Mouse (Mus musculus) spleen, adult 2 months (tissue): ENCODE data around the gene Pmm2. TPM values are rescaled to one million over a fixed set of nuclear protein-coding genes. Genes with fewer than 3 reads are reported as not detected.

Experiments used
- DNase-seq, 2 experiments: peaks; one replicate each; pipeline versions ENCODE4 v3.0.0 to v3.0.0-alpha.2; 2012 to 2021; ENCODE audit warnings: low spot score in 2 of 2, low read depth in 1 of 2
- H3K27ac ChIP-seq: fragments of 200-500 bp; 2 replicates; pipeline ENCODE4 v1.5.1; 2012; ENCODE audit warnings: low read length, inconsistent platforms; ENCODE audit not compliant: insufficient read depth
- H3K27me3 ChIP-seq: fragments of 200-500 bp; 2 replicates; pipeline ENCODE4 v1.6.1; 2012; ENCODE audit warnings: mild to moderate bottlenecking, moderate library complexity, low read length, inconsistent platforms; ENCODE audit not compliant: control insufficient read depth, insufficient read depth
- H3K36me3 ChIP-seq: fragments of 200-500 bp; 2 replicates; pipeline ENCODE4 v1.6.1; 2012; ENCODE audit warnings: mild to moderate bottlenecking, low read length, inconsistent platforms; ENCODE audit not compliant: control insufficient read depth, insufficient read depth
- H3K4me1 ChIP-seq: fragments of 200-500 bp; 2 replicates; pipeline ENCODE4 v1.6.1; 2011; ENCODE audit warnings: inconsistent platforms; ENCODE audit not compliant: control insufficient read depth, insufficient read depth, insufficient read length
- H3K4me3 ChIP-seq: fragments of 200-500 bp; 2 replicates; pipeline ENCODE4 v1.5.1; 2011; ENCODE audit warnings: mild to moderate bottlenecking, inconsistent platforms; ENCODE audit not compliant: insufficient read depth, insufficient read length; ENCODE audit errors: extremely low read depth
- CTCF ChIP-seq: fragments of 200-500 bp; IDR thresholded peaks from 2 replicates; pipeline ENCODE4 v1.5.1; 2011; ENCODE audit warnings: mild to moderate bottlenecking, inconsistent platforms; ENCODE audit not compliant: insufficient read depth, insufficient read length, insufficient replicate concordance; ENCODE audit errors: extremely low read depth
- POLR2A ChIP-seq: fragments of 200-500 bp; IDR thresholded peaks from 2 replicates; pipeline ENCODE4 v1.6.1; 2011; ENCODE audit warnings: low read depth, low read length, inconsistent platforms
- WGBS: fragments of 180-500 bp; shearing (Covaris S2); methylation state at CpG from one replicate; pipeline ENCODE4 v1.1.7; 2018; 5-methylcytosine and 5-hydroxymethylcytosine counted together
- polyA plus RNA-seq: library from polyadenylated mRNA; depleted of rRNA; stranded (reverse); fragments of >200 nt; gene quantifications from 2 replicates; pipeline ENCODE4 v1.2.3, GENCODE M21; 2012

Gene Pmm2
- polyA plus RNA-seq, 1 experiment = 50.2 TPM

DNA sequence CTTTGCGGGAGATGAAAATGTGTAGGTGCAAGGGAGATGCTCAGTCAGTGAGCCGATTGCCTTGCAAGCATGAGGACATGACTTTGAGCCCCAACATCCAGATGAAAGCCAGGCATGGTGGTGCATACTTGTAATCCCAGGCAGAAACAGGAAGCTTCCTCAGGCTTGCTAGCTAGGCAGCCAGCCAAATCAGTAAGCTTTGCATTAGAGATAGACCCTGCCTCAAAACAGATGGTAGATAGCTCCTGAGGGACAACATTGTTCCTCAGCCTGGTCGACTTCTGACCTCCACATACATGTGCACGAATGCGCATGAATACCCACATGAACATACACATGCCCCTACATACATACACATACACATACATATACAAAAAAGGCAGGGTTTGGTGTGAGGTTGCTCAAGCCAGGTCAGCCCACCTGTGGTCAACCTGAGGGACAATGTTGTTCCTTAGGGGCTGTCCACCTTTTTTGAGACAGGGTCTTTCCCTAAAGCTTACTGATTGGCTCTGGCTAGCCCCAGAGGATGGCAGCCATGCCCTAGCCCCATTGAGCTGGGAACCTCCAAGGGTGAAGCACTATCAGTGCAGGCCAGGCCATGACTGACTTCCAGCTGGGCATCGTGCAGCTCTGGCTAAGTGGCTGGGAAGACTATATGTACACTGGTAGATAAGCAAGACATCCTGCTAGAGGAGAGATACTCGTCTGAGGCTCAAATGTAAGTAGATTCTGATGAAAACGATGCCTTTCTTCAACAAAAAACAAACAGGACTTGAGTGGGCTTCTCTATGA is 25.1 kb upstream of the Pmm2 start:
- TF ChIP-seq CTCF (no peak), POLR2A (no peak)
- WGBS = 81% methylated on average over 8 of the region's 8 CpGs
- DNase-seq = no peak
- Histone ChIP-seq H3K4me1 (no peaks in the 10 kb centered on the region), H3K36me3 (no peaks in the 10 kb centered on the region), H3K27me3 (no peaks in the 10 kb centered on the region), H3K27ac (peak overlapping the region; percentile 30; the same call in 1 of the 2 replicates), H3K4me3 (no peak overlapping the region)

DNA sequence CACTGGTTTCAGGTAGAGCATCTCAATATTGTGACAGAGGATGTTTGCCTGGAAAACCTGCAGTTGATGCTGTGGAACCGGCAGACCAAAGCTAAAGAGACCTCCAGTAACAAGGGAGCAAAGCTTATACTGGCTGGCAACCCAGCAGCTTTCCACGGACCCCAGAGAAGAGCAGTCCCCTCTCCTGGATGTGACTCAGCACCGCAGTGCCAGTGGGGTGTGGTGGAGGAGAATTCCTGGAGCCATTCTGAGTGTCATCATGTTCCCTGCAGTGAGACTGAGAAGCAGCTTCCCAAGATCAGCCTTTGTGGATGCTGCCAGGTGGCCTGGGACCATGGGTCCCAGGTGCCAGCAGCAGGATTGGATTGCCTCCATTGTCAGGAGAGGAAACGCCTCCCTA is 24.4 kb upstream of the Pmm2 start:
- 82% methylated on average over 4 of the region's 4 CpGs for WGBS
- Histone ChIP-seq H3K36me3 (no peaks in the 10 kb centered on the region), H3K4me3 (no peak overlapping the region), H3K4me1 (no peaks in the 10 kb centered on the region), H3K27ac (peak overlapping the region; percentile 30; the same call in 1 of the 2 replicates), H3K27me3 (no peaks in the 10 kb centered on the region)
- no peak for TF ChIP-seq POLR2A
- TF ChIP-seq CTCF = no peak
- DNase-seq = no peak

DNA sequence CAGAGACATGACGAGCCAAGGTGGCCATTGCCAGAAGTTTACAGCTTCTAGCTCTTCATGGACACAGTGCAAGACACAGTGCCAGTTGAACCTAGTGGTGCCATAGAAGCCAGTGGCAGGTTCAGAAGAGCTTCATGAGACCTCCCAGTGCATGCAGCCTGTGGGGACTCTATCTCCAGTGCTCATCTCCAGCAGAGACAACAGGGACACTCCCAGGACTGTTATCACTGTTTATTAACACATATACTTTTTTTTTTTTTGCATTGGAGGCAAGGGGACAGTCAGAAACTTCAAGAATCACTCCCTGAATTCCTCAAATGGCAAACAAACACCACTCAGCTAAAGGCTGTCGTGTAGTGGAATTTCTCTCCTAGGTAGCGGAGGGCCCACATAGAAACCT is 24.0 kb upstream of the Pmm2 start:
- Histone ChIP-seq H3K36me3 (no peaks in the 10 kb centered on the region), H3K4me3 (no peak overlapping the region), H3K27ac (peak overlapping the region; percentile 30; the same call in 1 of the 2 replicates), H3K27me3 (no peaks in the 10 kb centered on the region), H3K4me1 (no peaks in the 10 kb centered on the region)
- DNase-seq = no peak
- whole genome bisulfite sequencing = 92% methylated on average over 3 of the region's 3 CpGs
- TF ChIP-seq CTCF (no peak), POLR2A (no peak)

DNA sequence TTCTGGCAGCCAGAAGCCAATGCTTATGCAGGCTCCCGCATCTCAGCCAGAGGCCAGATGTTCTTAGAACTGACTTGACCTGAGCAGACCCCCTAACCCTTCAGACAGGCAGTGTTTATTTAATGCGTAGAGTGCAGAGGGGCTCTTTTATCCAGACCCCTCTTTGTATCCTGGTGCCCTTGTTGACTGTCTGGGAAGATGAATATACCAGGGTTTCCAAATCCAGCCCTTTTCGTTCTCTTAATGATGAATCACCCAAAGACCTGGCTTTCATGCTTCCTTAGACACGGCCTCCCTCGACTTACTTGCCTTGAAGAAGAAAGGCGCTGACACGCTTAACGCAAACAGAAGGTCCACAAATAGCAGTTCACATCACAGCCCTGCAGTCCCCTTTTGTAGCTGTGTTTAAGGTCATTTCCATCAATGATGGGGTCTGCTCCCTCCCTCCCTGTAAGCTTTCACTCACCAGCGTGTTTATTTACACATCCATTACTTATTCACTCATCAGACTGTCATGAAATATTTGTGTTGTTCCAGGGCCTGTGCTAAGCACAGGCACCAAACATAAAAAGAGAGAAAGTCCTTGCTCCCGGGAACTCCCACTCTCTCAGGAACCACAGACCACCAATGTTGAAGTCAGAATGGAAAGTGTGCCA is 17.7 kb upstream of the Pmm2 start:
- H3K36me3 ChIP-seq = no peaks in the 10 kb centered on the region
- no peak for TF ChIP-seq CTCF
- TF ChIP-seq POLR2A = no peak
- H3K27me3 ChIP-seq = no peaks in the 10 kb centered on the region
- no peak for DNase-seq
- no peak overlapping the region for H3K27ac ChIP-seq
- 84% methylated on average over 10 of the region's 10 CpGs for WGBS
- H3K4me3 ChIP-seq = no peak overlapping the region
- H3K4me1 ChIP-seq = no peaks in the 10 kb centered on the region

DNA sequence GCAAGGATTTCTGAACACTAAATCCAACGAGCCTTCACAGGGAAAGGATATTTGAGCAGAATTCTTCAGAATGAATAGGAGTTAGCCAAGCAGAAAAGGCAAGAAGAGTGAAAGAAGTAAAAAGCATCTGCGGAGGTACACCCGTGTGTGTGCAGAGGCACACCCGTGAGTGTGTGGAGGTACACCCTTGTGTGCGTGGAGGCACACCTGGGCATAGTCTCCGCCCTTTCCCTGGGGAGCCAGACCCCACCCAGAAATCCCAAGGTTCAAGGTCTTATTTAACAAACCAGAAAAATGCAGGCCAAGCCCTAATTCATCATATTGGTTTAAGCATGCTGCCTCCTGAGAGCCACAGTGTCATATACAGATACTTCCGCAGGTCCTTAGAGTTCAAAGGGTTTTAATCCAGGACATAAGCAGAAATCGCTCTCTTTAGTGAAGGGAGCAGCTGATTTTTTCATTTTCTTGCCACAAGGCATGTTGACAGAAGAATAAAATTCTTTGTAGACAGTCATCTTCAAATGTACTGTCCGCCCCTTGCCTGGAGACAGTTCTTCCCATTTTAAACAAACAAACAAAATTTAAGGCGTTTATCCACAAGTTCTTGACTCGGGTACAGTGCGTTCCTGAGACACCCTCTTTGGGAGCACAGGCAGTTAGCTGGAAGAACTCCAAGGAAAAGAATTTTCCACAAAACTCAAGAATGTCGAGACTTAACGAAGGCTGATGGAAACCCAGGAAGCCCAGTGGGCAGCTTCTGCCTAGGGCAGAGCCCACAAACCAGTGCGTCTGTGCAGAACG is 17.0 kb upstream of the Pmm2 start:
- DNase-seq = no peak
- Histone ChIP-seq H3K4me3 (no peak overlapping the region), H3K27me3 (no peaks in the 10 kb centered on the region), H3K27ac (no peak overlapping the region), H3K4me1 (no peaks in the 10 kb centered on the region), H3K36me3 (no peaks in the 10 kb centered on the region)
- 87% methylated on average over 16 of the region's 16 CpGs for WGBS
- TF ChIP-seq POLR2A (no peak), CTCF (no peak)

DNA sequence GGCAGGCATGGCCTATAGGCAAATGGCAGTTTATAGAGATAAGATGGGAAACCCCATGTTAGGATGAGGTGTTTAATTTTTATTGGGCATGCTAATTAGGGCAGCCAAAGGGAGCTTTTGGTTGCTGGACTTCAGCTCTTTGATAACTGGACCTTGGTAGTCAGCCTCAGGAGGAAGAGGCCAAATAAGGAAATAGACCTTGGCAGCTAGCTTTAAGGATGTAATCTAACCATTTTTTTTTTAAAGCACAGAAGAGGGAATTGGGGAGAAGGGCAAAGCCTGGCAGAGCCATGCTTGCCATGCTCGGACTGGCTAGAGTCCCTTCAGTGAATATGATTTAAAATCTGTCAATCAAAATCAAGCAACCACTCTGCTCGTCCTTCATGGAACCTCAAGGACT is 7.1 kb upstream of the Pmm2 start:
- TF ChIP-seq CTCF (no peak), POLR2A (no peak)
- Histone ChIP-seq H3K27ac (no peak overlapping the region), H3K4me3 (no peak overlapping the region), H3K27me3 (no peaks in the 10 kb centered on the region), H3K36me3 (no peaks in the 10 kb centered on the region; the same call in 1 of the 2 replicates), H3K4me1 (no peaks in the 10 kb centered on the region)
- no peak for DNase-seq
- WGBS = 78% methylated on average over 2 of the region's 2 CpGs
